In genomic region chr14:101568828-101569227, GRCm38 (mm10) we compare ENCODE assay signal across 10 mouse cellular contexts. TPM values are rescaled to one million over a fixed set of nuclear protein-coding genes. Genes with fewer than 3 reads are reported as not detected.
DNase-seq lines count a peak whose midpoint lies in the region; ATAC-seq and TF ChIP-seq lines count a peak whose summit lies in the region.
"Had no signal": no experiment of that assay in that cellular context is flagged by ENCODE, and none has a peak within 500 bp of the region (broad histone marks: within the 10 kb centered on the region; RNA-seq: fewer than 3 reads in every experiment).

No protein-coding gene starts in this region.

- no peaks in the 10 kb centered on the region for H3K9me3 ChIP-seq in lung, postnatal 0 days (ENCODE audit: low read length)
- H3K9me3 ChIP-seq: embryonic facial prominence, embryonic 13.5 days had no signal

- TF ChIP-seq CTCF in lung, postnatal 0 days (IDR thresholded peaks at IDR 0.05): no peak
- no peak for TF ChIP-seq CTCF in cerebellum, adult 2 months (IDR thresholded peaks at IDR 0.05; ENCODE audit: borderline replicate concordance, insufficient read depth, low read depth, low read length)
- no peak for TF ChIP-seq CTCF in left cerebral cortex, adult 2 months (IDR thresholded peaks at IDR 0.05)

- DNase-seq in lung, postnatal 0 days (ENCODE audit: low spot score): peak; percentile 39
- no peak for DNase-seq in lung, postnatal 4 days
- peak; percentile 34 to 55 for DNase-seq in cerebellum, adult 2 months
- peak; percentile 50 for DNase-seq in heart, adult 8-10 months (ENCODE audit: low spot score)
- DNase-seq in ovary, postnatal 36 days (ENCODE audit: low spot score): peak; percentile 11
- DNase-seq in layer of hippocampus, adult 9-10 months (ENCODE audit: low spot score): no peak
- DNase-seq in right cerebral cortex, postnatal 36 days (ENCODE audit: low spot score in 2 of 2): no peak
- DNase-seq in left cerebral cortex, adult 2 months (ENCODE audit: extremely low spot score in 1 of 2, low spot score in 2 of 2): no peak
- DNase-seq: right cerebral cortex, postnatal 4 days had no signal

- H3K36me3 ChIP-seq in lung, postnatal 0 days (ENCODE audit: insufficient read depth, low read length): no peaks in the 10 kb centered on the region
- H3K36me3 ChIP-seq: embryonic facial prominence, embryonic 13.5 days had no signal

- WGBS in lung, postnatal 0 days: 69% methylated on average over 2 of the region's 2 CpGs
- WGBS in cerebellum, adult 2 months: 35% methylated on average over 2 of the region's 2 CpGs

- no peaks in the 10 kb centered on the region for H3K4me1 ChIP-seq in lung, postnatal 0 days (ENCODE audit: insufficient read depth, low read depth, low read length)
- peaks cover 5% of the 10 kb centered on the region; the same call in 1 of the 2 replicates for H3K4me1 ChIP-seq in cerebellum, adult 2 months (ENCODE audit: control insufficient read depth, insufficient read depth, low read length)

- H3K4me3 ChIP-seq in lung, postnatal 0 days (ENCODE audit: low read depth, low read length): no peak overlapping the region
- H3K4me3 ChIP-seq in cerebellum, adult 2 months (replicated peaks; ENCODE audit: insufficient read depth, low read depth, low read length): no peak overlapping the region
- no peak overlapping the region for H3K4me3 ChIP-seq in left cerebral cortex, adult 2 months
- H3K4me3 ChIP-seq: embryonic facial prominence, embryonic 13.5 days had no signal

- intact Hi-C loops in left cerebral cortex, adult 2 months (cut with DNase I): no loop called here

- no peak overlapping the region for H3K4me2 ChIP-seq in lung, postnatal 0 days (replicated peaks; ENCODE audit: low read depth, low read length)
- H3K4me2 ChIP-seq: embryonic facial prominence, embryonic 13.5 days had no signal

- no peak for TF ChIP-seq EP300 in lung, postnatal 0 days (IDR thresholded peaks at IDR 0.05)

- no peak overlapping the region for H3K27ac ChIP-seq in lung, postnatal 0 days (ENCODE audit: low read length)
- H3K27ac ChIP-seq in cerebellum, adult 2 months (ENCODE audit: insufficient read depth, low read length): no peak overlapping the region
- H3K27ac ChIP-seq in left cerebral cortex, adult 2 months: no peak overlapping the region
- H3K27ac ChIP-seq: embryonic facial prominence, embryonic 13.5 days had no signal

- no peak for TF ChIP-seq POLR2A in cerebellum, adult 2 months (IDR thresholded peaks at IDR 0.05; ENCODE audit: borderline replicate concordance, insufficient read depth, low read length)

- ATAC-seq in lung, postnatal 0 days: no peak

- no peaks in the 10 kb centered on the region for H3K27me3 ChIP-seq in lung, postnatal 0 days (replicated peaks; ENCODE audit: insufficient read depth, low read length)
- H3K27me3 ChIP-seq in cerebellum, adult 2 months (ENCODE audit: control insufficient read depth, insufficient read depth, low read length): no peaks in the 10 kb centered on the region
- H3K27me3 ChIP-seq: embryonic facial prominence, embryonic 13.5 days had no signal

- no peak overlapping the region for H3K9ac ChIP-seq in lung, postnatal 0 days (replicated peaks; ENCODE audit: low read depth)
- H3K9ac ChIP-seq: embryonic facial prominence, embryonic 13.5 days had no signal

RNA-seq across cellular contexts. Expression of gene Tbc1d4, which starts 40.2 kb away (rescaled TPM):
- polyA plus RNA-seq in lung, postnatal 0 days (2015; fragmentation: Nextera tagmentation; extraction: Ambion mirVana): 8.5 and 11.6 TPM in 2 replicates
- 35.9 and 42.6 TPM in 2 replicates for polyA plus RNA-seq in cerebellum, adult 2 months (2012; rRNA removed)
- 100 to 1,000 TPM in 1 of 4 experiments, 10 to 100 TPM in 3; 78.5 to 103 (median 84.6) TPM for total RNA-seq in heart, adult 8-10 months (2022)
- total RNA-seq in left cerebral cortex, adult 2 months (2021): 10 to 100 TPM; 10.6 to 11.3 TPM

Comparison
In these comparisons a context has a peak if more than half of its experiments do, and no peak if none do; other contexts are left out.
1. DNase-seq: peak in lung, postnatal 0 days (single experiment), cerebellum, adult 2 months (2 of 2), heart, adult 8-10 months (single experiment) and ovary, postnatal 36 days (single experiment); none in lung, postnatal 4 days (0 of 2), layer of hippocampus, adult 9-10 months (single experiment), right cerebral cortex, postnatal 36 days (0 of 2) and left cerebral cortex, adult 2 months (0 of 2).
2. RNA of gene Tbc1d4, which starts 40.2 kb away (total RNA-seq): 78.5 to 103 TPM in heart, adult 8-10 months; 10.6 to 11.3 TPM in left cerebral cortex, adult 2 months; every median in the first group is over 4 times any median in the second.